8 mouse cellular contexts compared by ENCODE assay signal in the genomic region with DNA sequence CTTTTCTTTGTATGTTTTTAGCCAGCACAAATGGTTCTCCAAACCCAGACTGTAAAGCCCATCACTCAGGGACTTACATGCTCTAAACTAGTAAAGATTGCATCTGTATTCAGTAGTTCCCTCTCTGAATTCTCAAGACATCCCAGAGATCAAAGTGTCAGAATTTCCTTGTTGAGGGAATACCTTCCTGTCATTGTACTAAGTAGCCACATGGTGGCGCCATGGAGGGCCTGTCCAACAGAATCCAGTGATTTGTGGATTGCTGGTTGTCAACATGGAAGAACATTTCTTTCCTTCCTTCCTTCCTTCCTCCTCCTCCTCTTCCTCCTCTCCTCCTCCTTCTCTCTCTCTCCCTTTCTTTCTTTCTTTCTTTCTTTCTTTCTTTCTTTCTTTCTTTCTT.
DNase-seq lines count a peak whose midpoint lies in the region; ATAC-seq lines count a peak whose summit lies in the region.
"Had no signal": no experiment of that assay in that cellular context is flagged by ENCODE, and none has a peak within 500 bp of the region (broad histone marks: within the 10 kb centered on the region; RNA-seq: fewer than 3 reads in every experiment).

No protein-coding gene starts in this region.

- DNase-seq in kidney, adult 18-20 months = peak; percentile 23
- DNase-seq in kidney, adult 11 months = no peak
- DNase-seq in thymus, postnatal 14 days = peak; percentile 59
- DNase-seq in thymus, adult 18-20 months = no peak
- peak; percentile 61 for DNase-seq in embryonic facial prominence, embryonic 11.5 days (ENCODE audit: low spot score)
- DNase-seq in ovary, adult 18-20 months (ENCODE audit: low spot score) = no peak
- DNase-seq in urinary bladder, postnatal 4 days (ENCODE audit: low spot score in 2 of 2) = no peak

- no peaks in the 10 kb centered on the region; the same call in 1 of the 2 replicates for H3K4me1 ChIP-seq in embryonic facial prominence, embryonic 11.5 days (ENCODE audit: control insufficient read depth, insufficient read depth, low read length)
- H3K4me1 ChIP-seq: embryonic facial prominence, embryonic 12.5 days had no signal

- WGBS in embryonic facial prominence, embryonic 11.5 days = 4% methylated on average over 1 of the region's 1 CpGs

- H3K27me3 ChIP-seq in embryonic facial prominence, embryonic 11.5 days (ENCODE audit: control insufficient read depth, insufficient read depth, low read length) = no peaks in the 10 kb centered on the region
- H3K27me3 ChIP-seq: embryonic facial prominence, embryonic 12.5 days had no signal

- no peak overlapping the region for H3K27ac ChIP-seq in embryonic facial prominence, embryonic 11.5 days (replicated peaks; ENCODE audit: low read depth, low read length)
- H3K27ac ChIP-seq: embryonic facial prominence, embryonic 12.5 days had no signal

- H3K9ac ChIP-seq in embryonic facial prominence, embryonic 11.5 days (replicated peaks; ENCODE audit: low read length) = no peak overlapping the region
- H3K9ac ChIP-seq: embryonic facial prominence, embryonic 12.5 days had no signal

- H3K36me3 ChIP-seq in embryonic facial prominence, embryonic 11.5 days (replicated peaks; ENCODE audit: control insufficient read depth, insufficient read depth, low read depth, low read length) = no peaks in the 10 kb centered on the region
- H3K36me3 ChIP-seq: embryonic facial prominence, embryonic 12.5 days had no signal

- H3K4me2 ChIP-seq in embryonic facial prominence, embryonic 11.5 days (ENCODE audit: low read depth, low read length) = no peak overlapping the region
- H3K4me2 ChIP-seq: embryonic facial prominence, embryonic 12.5 days had no signal

- ATAC-seq in embryonic facial prominence, embryonic 11.5 days (replicated peaks; ENCODE audit: insufficient number of reproducible peaks, low FRiP score, low TSS enrichment, low read depth) = no peak

- H3K4me3 ChIP-seq in embryonic facial prominence, embryonic 11.5 days (ENCODE audit: low read depth, low read length) = no peak overlapping the region
- H3K4me3 ChIP-seq: embryonic facial prominence, embryonic 12.5 days had no signal

- no peaks in the 10 kb centered on the region for H3K9me3 ChIP-seq in embryonic facial prominence, embryonic 11.5 days (replicated peaks; ENCODE audit: control insufficient read depth, low read length)
- H3K9me3 ChIP-seq: embryonic facial prominence, embryonic 12.5 days had no signal

Comparison
In these comparisons a context has a peak if more than half of its experiments do, and no peak if none do; other contexts are left out.
1. DNase-seq: peak in kidney, adult 18-20 months (single experiment), thymus, postnatal 14 days (single experiment) and embryonic facial prominence, embryonic 11.5 days (single experiment); none in kidney, adult 11 months (single experiment), thymus, adult 18-20 months (0 of 2), ovary, adult 18-20 months (single experiment) and urinary bladder, postnatal 4 days (0 of 2).